Mouse (Mus musculus) hindbrain, embryonic 12.5 days (tissue): ENCODE data around the gene Siglec1. TPM values are rescaled to one million over a fixed set of nuclear protein-coding genes. Genes with fewer than 3 reads are reported as not detected.

Source experiments
- ATAC-seq: fragments of 200-750 bp; cut with Nextera tagmentation; 2 replicates; pipeline ENCODE4 v1.8.0; 2017; ENCODE audit warnings: moderate TSS enrichment; ENCODE audit not compliant: low FRiP score
- H3K27ac ChIP-seq: fragments of 300-500 bp; sonication (generic); 2 replicates; pipeline ENCODE4 v1.5.1; 2016; ENCODE audit warnings: mild to moderate bottlenecking
- H3K27me3 ChIP-seq: fragments of 300-500 bp; sonication (generic); 2 replicates; pipeline ENCODE4 v1.6.1; 2016; ENCODE audit warnings: mild to moderate bottlenecking
- H3K36me3 ChIP-seq: fragments of 300-500 bp; sonication (generic); 2 replicates; pipeline ENCODE4 v1.6.1; 2016; ENCODE audit warnings: mild to moderate bottlenecking
- H3K4me1 ChIP-seq: fragments of 300-500 bp; sonication (generic); 2 replicates; pipeline ENCODE4 v1.6.1; 2016
- H3K4me2 ChIP-seq: fragments of 300-500 bp; sonication (generic); replicated peaks from 2 replicates; pipeline ENCODE4 v1.6.1; 2016; ENCODE audit warnings: mild to moderate bottlenecking
- H3K4me3 ChIP-seq: fragments of 300-500 bp; sonication (generic); 2 replicates; pipeline ENCODE4 v1.5.1; 2016; ENCODE audit warnings: mild to moderate bottlenecking
- H3K9ac ChIP-seq: fragments of 300-500 bp; sonication (generic); 2 replicates; pipeline ENCODE4 v1.6.1; 2016; ENCODE audit warnings: mild to moderate bottlenecking, moderate library complexity
- H3K9me3 ChIP-seq: fragments of 300-500 bp; sonication (generic); replicated peaks from 2 replicates; pipeline ENCODE4 v1.6.1; 2016; ENCODE audit warnings: mild to moderate bottlenecking
- WGBS: fragments of 180-500 bp; shearing (Covaris S2); methylation state at CpG from one replicate; pipeline ENCODE4 v1.1.7; 2016; 5-methylcytosine and 5-hydroxymethylcytosine counted together
- polyA plus RNA-seq: library from polyadenylated mRNA; unstranded; fragments of >200 nt; fragmentation: Nextera tagmentation; extraction: Ambion mirVana; gene quantifications from 2 replicates; pipeline ENCODE4 v1.2.1, GENCODE M21; 2016

The Siglec1 gene
- polyA plus RNA-seq, 1 experiment from 2014 or later: 0.08 TPM

GRCm38 (mm10) chr2:131093577-131093976 lies 7.0 kb upstream of the Siglec1 start:
- 86% methylated on average over 5 of the region's 5 CpGs for WGBS
- H3K27ac ChIP-seq: no peak overlapping the region
- peaks cover 5% of the 10 kb centered on the region for H3K4me1 ChIP-seq
- no peak overlapping the region for H3K4me2 ChIP-seq
- no peaks in the 10 kb centered on the region for H3K9me3 ChIP-seq
- no peak overlapping the region for H3K9ac ChIP-seq
- no peaks in the 10 kb centered on the region for H3K36me3 ChIP-seq
- H3K4me3 ChIP-seq: no peak overlapping the region
- H3K27me3 ChIP-seq: no peaks in the 10 kb centered on the region
- no peak for ATAC-seq

GRCm38 (mm10) chr2:131090852-131091251 lies 4.3 kb upstream of the Siglec1 start:
- H3K4me1 ChIP-seq: no peaks in the 10 kb centered on the region
- no peak for ATAC-seq
- H3K9ac ChIP-seq: no peak overlapping the region
- no peaks in the 10 kb centered on the region for H3K36me3 ChIP-seq
- no peaks in the 10 kb centered on the region for H3K9me3 ChIP-seq
- H3K4me2 ChIP-seq: no peak overlapping the region
- no peak overlapping the region for H3K4me3 ChIP-seq
- H3K27ac ChIP-seq: no peak overlapping the region
- no peaks in the 10 kb centered on the region for H3K27me3 ChIP-seq
- 78% methylated on average over 3 of the region's 3 CpGs for WGBS

- Histone ChIP-seq H3K27me3 (no peaks in the 10 kb centered on the region), H3K4me3 (no peak overlapping the region), H3K36me3 (no peaks in the 10 kb centered on the region), H3K4me1 (no peaks in the 10 kb centered on the region), H3K4me2 (no peak overlapping the region), H3K27ac (no peak overlapping the region), H3K9me3 (no peaks in the 10 kb centered on the region), H3K9ac (no peak overlapping the region)
- no peak for ATAC-seq
- WGBS: 83% methylated on average over 1 of the region's 1 CpGs
Measured at GRCm38 (mm10) chr2:131089634-131090033, 3.1 kb upstream of the Siglec1 start.

GRCm38 (mm10) chr2:131088581-131088980 lies 2.0 kb upstream of the Siglec1 start:
- Histone ChIP-seq H3K4me3 (no peak overlapping the region), H3K36me3 (no peaks in the 10 kb centered on the region), H3K27ac (no peak overlapping the region), H3K27me3 (no peaks in the 10 kb centered on the region), H3K9ac (no peak overlapping the region), H3K4me2 (no peak overlapping the region), H3K4me1 (no peaks in the 10 kb centered on the region), H3K9me3 (no peaks in the 10 kb centered on the region)
- WGBS: 81% methylated on average over 4 of the region's 4 CpGs
- ATAC-seq: no peak

GRCm38 (mm10) chr2:131084206-131084605 lies 2.4 kb downstream of the Siglec1 start:
- Histone ChIP-seq H3K4me2 (no peak overlapping the region), H3K4me3 (no peak overlapping the region), H3K27me3 (no peaks in the 10 kb centered on the region), H3K27ac (no peak overlapping the region), H3K4me1 (no peaks in the 10 kb centered on the region), H3K36me3 (no peaks in the 10 kb centered on the region), H3K9ac (no peak overlapping the region), H3K9me3 (no peaks in the 10 kb centered on the region)
- ATAC-seq: no peak
- 90% methylated on average over 4 of the region's 4 CpGs for WGBS

- Histone ChIP-seq H3K4me3 (no peak overlapping the region), H3K9ac (no peak overlapping the region), H3K36me3 (no peaks in the 10 kb centered on the region), H3K9me3 (no peaks in the 10 kb centered on the region), H3K27me3 (no peaks in the 10 kb centered on the region), H3K4me1 (no peaks in the 10 kb centered on the region), H3K4me2 (no peak overlapping the region), H3K27ac (no peak overlapping the region)
- ATAC-seq: no peak
- 75% methylated on average over 5 of the region's 5 CpGs for WGBS
Measured at GRCm38 (mm10) chr2:131080507-131080906, 6.1 kb downstream of the Siglec1 start.

- Histone ChIP-seq H3K9ac (no peak overlapping the region), H3K27me3 (no peaks in the 10 kb centered on the region), H3K9me3 (no peaks in the 10 kb centered on the region), H3K27ac (no peak overlapping the region), H3K4me2 (no peak overlapping the region), H3K4me1 (no peaks in the 10 kb centered on the region), H3K36me3 (no peaks in the 10 kb centered on the region), H3K4me3 (no peak overlapping the region)
- no peak for ATAC-seq
- WGBS: 93% methylated on average over 10 of the region's 10 CpGs
Measured at GRCm38 (mm10) chr2:131072536-131072935, 14.0 kb downstream of the Siglec1 start.

GRCm38 (mm10) chr2:131067481-131067880 lies 19.1 kb downstream of the Siglec1 start:
- H3K27ac ChIP-seq: no peak overlapping the region

GRCm38 (mm10) chr2:131066342-131066741 lies 20.2 kb downstream of the Siglec1 start:
- Histone ChIP-seq H3K27ac (no peak overlapping the region), H3K27me3 (peaks cover 43% of the 10 kb centered on the region), H3K36me3 (no peaks in the 10 kb centered on the region), H3K4me3 (no peak overlapping the region), H3K4me2 (no peak overlapping the region), H3K9ac (no peak overlapping the region), H3K9me3 (no peaks in the 10 kb centered on the region), H3K4me1 (peaks cover 9% of the 10 kb centered on the region)
- ATAC-seq: no peak
- WGBS: 71% methylated on average over 9 of the region's 9 CpGs

More at GRCm38 (mm10) chr2:131067481-131067880, 19.1 kb downstream of the Siglec1 start:
- Histone ChIP-seq H3K9ac (no peak overlapping the region), H3K4me1 (peaks cover 9% of the 10 kb centered on the region), H3K36me3 (no peaks in the 10 kb centered on the region), H3K4me2 (no peak overlapping the region), H3K27me3 (peaks cover 32% of the 10 kb centered on the region), H3K4me3 (no peak overlapping the region), H3K9me3 (no peaks in the 10 kb centered on the region)
- 78% methylated on average over 6 of the region's 6 CpGs for WGBS
- ATAC-seq: no peak

GRCm38 (mm10) chr2:131063404-131063864 lies 23.1 kb downstream of the Siglec1 start, which contains the start of gene Adam33:
Adam33 (minus strand) TSS chr2:131063814.
- Histone ChIP-seq H3K27me3 (peaks cover 47% of the 10 kb centered on the region), H3K27ac (no peak within 1 kb of the TSS), H3K4me3 (peak within 1 kb of the TSS; percentile 28), H3K4me2 (peak within 1 kb of the TSS; percentile 51), H3K4me1 (peaks cover 15% of the 10 kb centered on the region), H3K9me3 (no peaks in the 10 kb centered on the region), H3K36me3 (no peaks in the 10 kb centered on the region), H3K9ac (peak within 1 kb of the TSS; percentile 35; the same call in 1 of the 2 replicates)
- ATAC-seq: 0 out of 2 replicates have a peak, but pooled peaks have one; percentile 13
- 3% methylated on average over 27 of the region's 27 CpGs for WGBS

- H3K4me3 ChIP-seq: no peak overlapping the region
- WGBS: 68% methylated on average over 5 of the region's 5 CpGs
- H3K4me1 ChIP-seq: peaks cover 15% of the 10 kb centered on the region
- no peaks in the 10 kb centered on the region for H3K36me3 ChIP-seq
- H3K9me3 ChIP-seq: no peaks in the 10 kb centered on the region
- no peak overlapping the region for H3K9ac ChIP-seq
- H3K27me3 ChIP-seq: peaks cover 53% of the 10 kb centered on the region
- ATAC-seq: no peak
- no peak overlapping the region for H3K4me2 ChIP-seq
- H3K27ac ChIP-seq: no peak overlapping the region
Measured at GRCm38 (mm10) chr2:131061607-131062006, 25.0 kb downstream of the Siglec1 start.

GRCm38 (mm10) chr2:131060784-131061183 lies 25.8 kb downstream of the Siglec1 start:
- Histone ChIP-seq H3K36me3 (no peaks in the 10 kb centered on the region), H3K4me1 (peaks cover 16% of the 10 kb centered on the region), H3K9me3 (no peaks in the 10 kb centered on the region), H3K27ac (no peak overlapping the region), H3K4me2 (no peak overlapping the region), H3K9ac (no peak overlapping the region), H3K27me3 (peaks cover 57% of the 10 kb centered on the region), H3K4me3 (no peak overlapping the region)
- WGBS: 43% methylated on average over 6 of the region's 6 CpGs
- ATAC-seq: no peak

- WGBS: 61% methylated on average over 9 of the region's 9 CpGs
- Histone ChIP-seq H3K27ac (no peak overlapping the region), H3K9ac (no peak overlapping the region), H3K4me3 (no peak overlapping the region), H3K27me3 (peaks cover 62% of the 10 kb centered on the region), H3K9me3 (no peaks in the 10 kb centered on the region), H3K4me2 (no peak overlapping the region), H3K4me1 (peaks cover 24% of the 10 kb centered on the region), H3K36me3 (no peaks in the 10 kb centered on the region)
- ATAC-seq: no peak
Measured at GRCm38 (mm10) chr2:131059781-131060540, 26.6 kb downstream of the Siglec1 start.
